Mouse (Mus musculus): ENCODE results near the gene Atp2c2. TPM values are rescaled to one million over a fixed set of nuclear protein-coding genes. Genes with fewer than 3 reads are reported as not detected.

Gene Atp2c2
- polyA plus RNA-seq, 1 experiment = not detected

DNA sequence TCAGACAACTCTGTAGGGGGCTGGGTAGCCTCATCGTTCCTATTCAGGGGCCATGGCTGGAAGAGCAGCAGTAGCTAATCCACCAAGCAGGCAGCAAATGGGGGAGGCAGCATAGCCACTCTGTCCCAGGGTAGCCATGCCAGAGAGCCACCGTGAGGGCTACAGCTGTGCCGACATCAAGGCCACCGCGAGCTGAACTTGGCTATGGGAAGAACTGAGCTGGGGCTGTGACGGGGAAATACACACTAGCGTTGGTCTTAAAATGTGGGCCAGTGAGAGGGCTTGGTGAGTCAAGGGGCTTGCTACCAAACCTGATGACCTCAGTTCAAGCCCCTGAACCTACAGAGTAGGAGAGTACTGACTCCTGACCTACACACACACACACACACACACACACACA is 84.9 kb downstream of the Atp2c2 start:
- no peak for TF ChIP-seq GATA1 (IDR thresholded peaks at IDR 0.05; ENCODE audit: low read length)

DNA sequence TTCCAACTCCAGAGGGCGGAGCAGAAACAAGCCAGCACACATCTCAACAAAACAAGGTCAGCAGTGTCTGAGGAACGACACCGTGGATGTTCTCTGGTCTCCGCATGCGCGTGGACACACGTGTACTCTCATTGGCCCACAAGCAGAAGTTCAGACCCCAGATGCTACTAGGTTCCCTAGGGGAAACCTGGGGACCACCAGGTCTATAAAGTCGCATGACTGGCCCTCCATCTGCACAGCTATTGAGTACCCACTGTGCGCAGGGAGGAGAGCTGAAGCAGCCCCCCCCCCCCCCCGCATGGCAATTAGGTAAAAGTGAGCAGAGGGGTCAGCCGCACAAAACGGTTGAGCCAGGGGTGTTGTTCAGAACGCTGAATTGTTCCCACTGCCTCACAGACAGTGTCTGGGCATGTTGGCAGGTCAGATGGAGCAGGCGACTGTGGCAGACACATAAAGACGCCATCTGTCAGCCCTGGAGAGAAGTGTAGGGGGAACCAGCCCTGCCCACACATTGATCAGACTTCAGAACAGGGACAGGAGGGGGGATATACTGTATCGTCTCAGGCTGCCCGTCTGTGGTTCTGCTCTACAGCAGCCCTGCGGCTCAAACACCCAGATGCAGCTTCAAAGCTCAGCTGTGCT is 86.1 kb downstream of the Atp2c2 start:
- TF ChIP-seq GATA1 (IDR thresholded peaks at IDR 0.05; ENCODE audit: low read length) = no peak

DNA sequence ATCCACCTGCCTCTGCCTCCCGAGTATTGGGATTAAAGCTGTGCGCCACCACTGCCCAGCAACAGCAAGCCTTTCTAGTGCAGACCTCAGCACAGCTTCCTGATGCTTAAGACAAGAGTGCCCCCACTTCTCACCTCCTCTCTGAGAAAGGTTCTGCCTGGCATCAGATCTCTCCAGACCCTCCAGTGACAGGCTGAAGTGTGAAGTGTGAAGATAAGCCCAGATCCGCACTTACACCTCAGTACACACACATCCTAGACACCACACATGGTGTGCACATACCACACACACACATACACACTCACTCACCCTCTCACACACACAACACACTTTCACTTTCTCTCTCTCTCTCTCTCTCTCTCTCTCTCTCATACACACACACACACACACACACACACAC is 87.1 kb downstream of the Atp2c2 start:
- no peak for TF ChIP-seq GATA1 (IDR thresholded peaks at IDR 0.05; ENCODE audit: low read length)

DNA sequence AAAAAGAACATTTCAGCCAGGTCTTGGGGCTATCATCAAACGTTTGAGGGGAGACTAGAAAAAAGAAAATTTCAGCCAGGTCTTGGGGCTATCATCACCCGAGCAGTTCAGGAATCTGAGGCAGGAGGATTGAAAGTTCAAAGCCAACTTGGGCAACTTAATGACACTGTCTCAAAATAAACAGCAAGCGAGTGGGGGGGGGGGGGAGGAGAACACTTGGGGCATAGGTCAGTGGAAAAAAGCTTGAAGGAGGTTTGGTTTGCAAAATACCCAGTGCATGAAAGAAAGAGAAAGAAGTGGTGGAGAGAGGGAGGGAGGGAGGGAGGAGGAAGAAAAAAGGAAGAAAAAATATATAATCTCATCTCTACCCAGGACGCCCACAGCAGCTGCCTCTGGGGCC is 87.5 kb downstream of the Atp2c2 start:
- TF ChIP-seq GATA1 (IDR thresholded peaks at IDR 0.05; ENCODE audit: low read length) = no peak

DNA sequence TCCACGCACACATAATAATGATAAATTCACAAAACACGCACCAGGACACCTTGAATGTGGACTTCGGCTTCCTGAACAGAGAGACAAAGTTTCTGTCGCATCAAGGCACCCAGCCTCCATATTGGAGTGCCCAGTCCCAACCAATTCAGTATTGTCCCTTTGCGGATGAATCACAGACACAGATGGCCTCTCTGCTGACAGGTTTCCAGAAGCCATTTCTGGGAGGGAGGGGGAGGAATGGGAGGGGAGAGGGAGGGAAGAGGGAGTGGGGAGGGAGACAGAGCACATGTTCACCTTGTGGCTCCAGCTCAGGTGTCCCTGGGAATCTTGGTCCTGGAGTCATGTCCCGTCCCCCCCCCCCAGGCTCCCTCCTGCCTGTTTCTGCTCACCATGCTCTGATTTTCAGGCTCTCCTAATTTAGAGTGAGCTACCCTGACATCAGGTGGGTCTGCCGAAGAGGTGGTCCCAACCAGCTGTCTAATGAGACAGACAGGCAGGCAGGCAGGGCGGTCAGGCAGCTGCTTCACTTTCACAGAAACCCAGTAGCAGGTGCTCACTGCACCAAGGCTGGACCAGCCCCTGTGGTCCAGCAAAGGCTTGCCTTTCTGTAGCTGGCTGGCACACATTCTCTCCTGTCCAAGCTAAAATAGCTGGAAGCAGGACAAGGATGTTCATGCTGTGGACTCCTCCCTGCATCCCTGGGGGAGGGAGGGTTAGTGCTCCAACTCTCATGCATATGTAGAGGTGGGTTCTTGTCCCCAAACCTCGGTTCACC is 89.0 kb downstream of the Atp2c2 start:
- no peak for TF ChIP-seq GATA1 (IDR thresholded peaks at IDR 0.05; ENCODE audit: low read length)

DNA sequence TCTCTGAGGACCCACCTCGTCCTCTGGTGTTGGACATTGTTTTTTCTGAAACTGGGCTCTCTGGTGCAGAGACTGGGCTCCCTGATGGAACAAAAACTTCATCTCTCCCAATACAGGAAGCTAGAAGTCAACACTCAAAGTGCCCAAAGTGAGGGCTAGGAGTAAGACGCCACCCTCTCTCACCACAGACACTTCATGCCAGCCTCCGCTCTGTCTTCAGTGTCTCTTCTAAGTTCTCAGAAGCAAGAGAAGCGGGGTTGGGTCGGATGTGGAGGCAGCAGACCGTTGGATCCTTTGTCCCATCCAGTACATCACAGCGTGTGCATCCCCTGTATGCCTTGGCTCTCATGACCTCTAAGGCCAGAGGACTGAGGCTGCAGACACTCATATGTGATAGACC is 89.8 kb downstream of the Atp2c2 start:
- no peak for TF ChIP-seq GATA1 (IDR thresholded peaks at IDR 0.05; ENCODE audit: low read length)

DNA sequence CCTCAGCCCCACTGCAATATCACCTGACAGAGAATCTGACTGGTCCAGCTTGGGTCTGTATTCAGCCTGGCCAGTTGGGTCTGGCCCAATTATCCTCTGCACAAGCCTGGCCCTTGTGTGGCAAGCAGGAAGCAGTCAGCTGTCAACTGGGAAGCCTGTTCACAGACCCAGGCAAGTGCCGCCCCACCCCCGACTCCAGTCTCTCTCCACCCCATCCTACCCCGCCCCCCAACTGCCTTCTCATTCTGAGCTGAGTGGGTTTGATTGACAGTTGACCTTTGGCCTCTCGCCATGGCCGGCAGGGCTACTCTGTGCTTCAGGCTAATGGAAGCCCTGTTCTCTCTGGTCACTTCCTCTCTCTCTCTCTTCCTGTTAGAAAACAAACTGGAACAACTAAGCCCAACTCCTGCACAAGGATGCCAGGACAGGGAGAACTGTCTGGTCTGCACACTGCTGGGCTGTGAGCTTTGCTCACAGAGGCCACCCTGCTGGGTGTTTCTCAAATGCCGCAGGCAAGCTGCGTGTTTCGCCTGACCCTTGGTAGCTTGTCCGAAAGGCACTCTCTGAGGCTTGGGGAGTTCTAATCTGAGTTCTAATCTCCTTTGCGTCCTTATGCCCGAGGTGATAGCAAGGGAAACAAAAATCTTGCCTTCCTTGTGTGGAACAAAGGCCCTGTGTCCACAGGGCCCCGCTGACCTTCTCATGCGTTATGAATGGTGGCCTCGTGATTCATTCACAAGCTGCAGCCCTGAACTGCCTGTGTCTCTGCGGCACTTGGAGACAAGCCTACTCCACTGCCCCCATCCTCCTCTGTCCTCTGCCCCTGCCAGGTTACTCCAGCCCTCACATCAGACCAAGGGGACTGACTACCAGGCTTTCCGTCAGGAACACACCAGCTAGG is 92.2 kb downstream of the Atp2c2 start:
- TF ChIP-seq GATA1 (IDR thresholded peaks at IDR 0.05; ENCODE audit: low read length) = no peak

DNA sequence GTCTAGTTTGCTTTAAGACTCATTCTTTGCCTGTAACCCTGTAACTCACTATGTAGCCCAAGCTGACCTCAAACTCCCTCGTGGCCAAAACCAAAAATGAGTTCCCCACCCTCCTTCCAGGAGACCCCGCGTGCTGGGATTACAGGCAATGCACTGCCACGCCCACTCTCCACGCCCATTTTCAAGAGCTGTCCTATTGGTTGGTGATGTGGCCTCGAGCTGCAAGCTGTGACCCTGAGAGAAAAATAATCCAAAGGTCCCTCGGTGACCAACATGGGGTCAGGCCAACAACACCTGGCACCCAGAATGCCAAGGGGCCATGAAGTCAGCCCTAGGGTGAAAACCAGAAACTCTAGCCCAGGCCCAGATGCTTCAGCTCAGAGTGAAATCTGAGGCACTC is 94.9 kb downstream of the Atp2c2 start:
- TF ChIP-seq GATA1 (IDR thresholded peaks at IDR 0.05; ENCODE audit: low read length) = no peak

DNA sequence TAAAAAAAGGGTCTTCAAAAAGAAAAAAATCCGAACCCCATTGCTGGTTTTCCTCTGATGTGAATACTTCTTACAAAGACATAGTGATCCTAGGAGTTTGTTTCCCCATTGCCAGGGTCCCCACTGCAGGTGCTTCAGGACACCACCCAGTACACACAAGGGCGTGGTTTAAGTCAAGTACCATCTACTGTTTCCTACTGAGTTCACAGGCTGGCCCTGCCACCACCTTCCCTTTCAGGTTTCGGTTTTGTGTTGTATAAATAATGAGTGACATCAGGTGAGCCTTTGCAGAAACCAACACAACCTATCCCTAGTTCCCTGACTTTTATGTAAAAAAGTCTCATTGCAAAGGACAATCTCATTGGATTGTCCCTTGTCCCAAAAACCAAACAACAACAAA is 95.8 kb downstream of the Atp2c2 start:
- no peak for TF ChIP-seq GATA1 (IDR thresholded peaks at IDR 0.05; ENCODE audit: low read length)

DNA sequence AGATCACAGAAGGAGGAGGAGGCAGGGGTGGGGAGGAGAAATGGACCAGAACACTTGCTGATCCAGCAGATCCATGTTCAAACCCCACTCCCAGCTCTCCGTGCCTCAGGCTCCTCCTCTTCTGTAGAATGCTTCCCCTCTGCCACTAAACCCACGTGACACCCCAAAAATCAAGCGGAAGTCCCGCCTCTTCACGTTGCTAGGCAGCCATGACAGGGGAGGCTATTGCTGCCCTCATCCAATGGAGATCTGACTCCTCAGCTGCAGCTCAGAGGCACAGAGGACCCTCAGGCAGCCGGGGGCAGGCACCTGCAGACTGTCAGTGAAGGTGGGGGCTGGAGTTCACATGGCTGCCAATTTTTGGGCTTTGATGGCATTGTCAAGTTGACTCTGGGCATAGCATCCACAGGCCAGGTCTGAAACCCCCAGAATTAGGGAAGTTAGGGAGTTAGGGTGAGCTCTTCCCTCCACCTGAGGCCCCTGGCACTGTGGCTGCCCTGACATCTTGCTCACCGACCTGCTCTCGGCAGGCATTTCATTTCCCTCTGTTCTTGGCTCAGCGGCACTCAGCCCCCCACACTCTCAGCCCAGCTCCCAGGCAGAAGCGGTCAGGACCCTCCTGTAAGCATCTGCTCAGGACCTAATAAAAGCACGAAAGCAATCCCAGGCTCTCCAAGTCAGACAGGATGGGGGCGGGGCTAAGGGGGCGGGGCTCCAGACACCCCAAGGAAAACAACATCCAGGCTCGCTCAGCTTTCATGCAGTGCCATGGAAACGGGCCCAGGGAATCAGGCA is 98.6 kb downstream of the Atp2c2 start:
- no peak for TF ChIP-seq GATA1 (IDR thresholded peaks at IDR 0.05; ENCODE audit: low read length)

DNA sequence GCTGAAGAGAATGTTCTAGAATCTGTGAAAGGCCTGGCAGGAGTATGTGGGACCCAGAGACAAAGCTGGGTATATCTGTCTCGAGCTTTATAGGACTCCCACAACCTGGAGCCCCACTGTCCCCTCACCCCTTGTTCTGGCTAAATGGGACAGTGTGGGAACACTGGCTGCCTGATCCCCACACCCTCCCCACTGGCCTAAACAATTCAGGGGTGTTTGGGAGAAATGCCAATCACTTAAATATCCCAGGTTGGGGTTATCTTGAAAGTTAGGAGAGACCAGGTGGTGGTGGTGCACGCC is 99.1 kb downstream of the Atp2c2 start:
- TF ChIP-seq GATA1 (IDR thresholded peaks at IDR 0.05; ENCODE audit: low read length) = no peak

DNA sequence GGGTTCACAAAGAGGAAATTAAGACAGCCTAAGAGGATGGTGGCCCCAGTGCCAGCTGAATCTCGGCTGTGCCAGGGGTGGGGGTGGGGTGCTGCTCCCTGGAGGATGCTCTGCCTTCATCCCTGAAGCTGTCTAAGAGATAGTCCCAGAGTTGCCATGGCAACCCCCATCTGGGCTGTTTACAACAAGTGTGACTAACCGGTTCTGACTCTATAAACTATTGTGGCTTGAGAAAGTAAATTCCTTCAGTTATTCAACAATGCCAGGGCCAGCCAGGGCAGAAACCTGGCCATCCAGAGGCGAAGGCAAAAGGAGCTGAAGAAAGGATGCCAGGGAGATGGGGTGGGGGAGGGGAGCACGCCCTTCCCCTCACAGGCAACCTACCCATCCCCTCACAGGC is 101.4 kb downstream of the Atp2c2 start:
- TF ChIP-seq GATA1 (IDR thresholded peaks at IDR 0.05; ENCODE audit: low read length) = no peak

DNA sequence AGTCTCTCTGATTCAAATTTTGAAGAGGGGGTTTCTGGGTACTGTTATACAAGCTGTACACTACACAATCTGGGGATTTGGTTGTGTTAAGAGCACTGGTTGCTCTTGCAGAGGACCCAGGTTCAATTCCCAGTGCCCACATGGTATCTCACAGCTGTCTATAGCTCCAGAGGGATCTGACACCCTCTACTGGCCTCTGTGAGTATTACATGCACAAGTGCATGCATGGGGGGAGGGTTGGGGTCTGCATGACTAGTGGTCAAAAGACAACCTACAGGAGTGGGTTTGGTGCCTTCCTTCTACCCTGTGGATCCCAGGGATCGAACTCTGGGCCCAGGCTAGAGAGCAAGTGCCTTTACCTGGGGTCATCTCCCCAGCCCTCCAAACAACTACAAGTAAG is 102.8 kb downstream of the Atp2c2 start:
- no peak for TF ChIP-seq GATA1 (IDR thresholded peaks at IDR 0.05; ENCODE audit: low read length)

DNA sequence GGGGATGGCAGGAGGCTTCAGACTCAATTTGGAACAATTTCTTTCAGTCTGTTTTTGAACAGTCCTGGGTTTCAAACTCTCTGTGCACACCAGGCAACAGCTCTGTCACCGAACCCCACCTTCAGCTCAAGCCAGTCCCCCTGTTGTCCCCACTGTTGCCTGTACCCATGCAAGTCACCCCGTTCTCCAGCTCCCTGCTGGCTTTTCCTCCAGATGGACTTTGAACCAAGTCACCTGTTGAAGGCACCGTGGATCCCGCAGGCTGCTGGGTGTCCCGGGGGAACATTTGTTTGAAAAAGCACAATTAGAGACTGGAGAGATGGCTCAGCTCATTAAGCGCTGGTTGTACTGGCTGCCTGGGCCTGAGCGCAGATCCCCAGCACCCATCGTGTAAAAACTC is 105.5 kb downstream of the Atp2c2 start:
- no peak for TF ChIP-seq GATA1 (IDR thresholded peaks at IDR 0.05; ENCODE audit: low read length)

DNA sequence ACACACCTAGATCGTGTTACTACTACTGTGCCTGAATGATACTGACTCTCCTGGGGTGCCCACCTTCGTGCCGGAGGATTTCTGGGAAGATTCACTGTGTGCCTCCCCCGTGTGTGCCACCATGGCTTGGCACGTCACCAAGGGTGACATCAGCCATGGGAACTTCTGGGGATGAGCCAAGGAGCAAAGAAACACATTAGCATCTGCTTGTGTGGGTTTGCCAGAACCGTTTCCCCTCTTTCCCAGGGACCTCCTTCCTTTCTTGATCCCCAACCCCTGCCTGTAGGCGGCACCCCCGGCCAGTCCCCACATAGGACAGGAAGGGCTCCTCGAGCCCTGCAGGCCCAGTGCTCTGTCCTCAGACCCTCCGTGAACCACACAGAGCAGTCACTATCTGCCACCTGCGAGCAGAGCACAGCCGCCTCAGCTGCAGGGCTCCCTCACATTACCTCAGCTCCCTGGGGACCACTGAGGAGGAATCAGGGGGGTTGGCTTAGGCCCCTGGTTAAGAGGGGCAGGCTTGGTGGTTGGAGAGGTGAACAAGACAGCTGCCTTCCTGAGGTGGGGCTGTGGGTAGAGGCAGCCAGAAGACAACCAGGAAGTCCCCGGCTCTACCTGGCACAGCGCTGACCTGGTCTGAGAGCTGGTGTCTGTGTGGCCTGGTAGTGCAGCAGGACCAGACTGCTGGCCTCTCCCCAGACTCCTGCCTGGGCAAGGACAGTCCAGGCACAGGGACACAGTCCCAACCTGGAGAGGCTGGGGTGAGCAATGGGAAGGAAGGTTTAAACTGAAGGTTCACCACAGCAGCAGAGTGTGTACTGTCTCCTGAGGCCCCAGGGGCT is 106.8 kb downstream of the Atp2c2 start:
- no peak for TF ChIP-seq GATA1 (IDR thresholded peaks at IDR 0.05; ENCODE audit: low read length)

Other genes with a start within 250 kb of the Atp2c2 start
- not detected in 2 replicates for gene Slc38a8, start 198.3 kb upstream of the Atp2c2 start, polyA plus RNA-seq (2012)
- 118 and 157 TPM in 2 replicates for gene Mbtps1, start 141.3 kb upstream of the Atp2c2 start, polyA plus RNA-seq (2012)
- 34.2 and 43.7 TPM in 2 replicates for gene Hsdl1, start 124.8 kb upstream of the Atp2c2 start, polyA plus RNA-seq (2012)
- gene Dnaaf1, start 124.8 kb upstream of the Atp2c2 start, polyA plus RNA-seq (2012) = 0.08 and 0.09 TPM in 2 replicates
- 48.9 and 57.6 TPM in 2 replicates for gene Taf1c, start 94.8 kb upstream of the Atp2c2 start, polyA plus RNA-seq (2012)
- not detected in 2 replicates for gene Adad2, start 87.3 kb upstream of the Atp2c2 start, polyA plus RNA-seq (2012)
- gene Kcng4, start 64.3 kb upstream of the Atp2c2 start, polyA plus RNA-seq (2012) = not detected in 2 replicates
- gene Wfdc1, start 33.6 kb upstream of the Atp2c2 start, polyA plus RNA-seq (2012) = not detected in 2 replicates
- 6.4 and 8.3 TPM in 2 replicates for gene Tldc1, start 78.4 kb downstream of the Atp2c2 start, polyA plus RNA-seq (2012)
- 10.6 and 12.3 TPM in 2 replicates for gene Cotl1, start 140.5 kb downstream of the Atp2c2 start, polyA plus RNA-seq (2012)
- gene Klhl36, start 162.3 kb downstream of the Atp2c2 start, polyA plus RNA-seq (2012) = 4.5 and 5.0 TPM in 2 replicates
- gene Usp10, start 210.4 kb downstream of the Atp2c2 start, polyA plus RNA-seq (2012) = 64.3 and 73.9 TPM in 2 replicates
- gene Gm20388, start 210.8 kb downstream of the Atp2c2 start, polyA plus RNA-seq (2012) = not detected in 2 replicates